Mouse (Mus musculus): ENCODE results near the gene Emilin3.

- no peak for TF ChIP-seq CTCF (IDR thresholded peaks at IDR 0.05; ENCODE audit: low read depth)
- TF ChIP-seq EP300 (IDR thresholded peaks at IDR 0.05; ENCODE audit: low read depth) = no peak
Observed at GRCm38 (mm10) chr2:160921285-160921684, 9.2 kb upstream of the Emilin3 start.
